Mouse (Mus musculus): Measurements from ENCODE around the gene Tal1. TPM values are rescaled to one million over a fixed set of nuclear protein-coding genes. Genes with fewer than 3 reads are reported as not detected.

Gene Tal1
- polyA plus RNA-seq (2015; fragmentation: Nextera tagmentation; extraction: Ambion mirVana), result 0.48 and 0.60 TPM in 2 replicates

- H3K9ac ChIP-seq (replicated peaks), result peak within 1 kb of the TSS; percentile 18
- peaks cover 23% of the 10 kb centered on the region for H3K4me1 ChIP-seq
- H3K27me3 ChIP-seq, result peaks cover 78% of the 10 kb centered on the region
- WGBS, result 1% methylated on average over 60 of the region's 60 CpGs
- no peaks in the 10 kb centered on the region for H3K36me3 ChIP-seq
- ATAC-seq (replicated peaks), result peak; percentile 17; the same call in 1 of the 2 replicates
- no peak within 1 kb of the TSS for H3K27ac ChIP-seq (replicated peaks)
- peak within 1 kb of the TSS; percentile 49 for H3K4me2 ChIP-seq (replicated peaks)
- H3K9me3 ChIP-seq, result no peaks in the 10 kb centered on the region
- peak within 1 kb of the TSS; percentile 29 for H3K4me3 ChIP-seq
These were observed at the start of gene Tal1 for GRCm38 (mm10) chr4:115056371-115056920. Tal1 (plus strand) TSS chr4:115056426.

- H3K9me3 ChIP-seq, result no peaks in the 10 kb centered on the region
- H3K36me3 ChIP-seq, result peaks cover 6% of the 10 kb centered on the region
- WGBS, result 91% methylated on average over 3 of the region's 3 CpGs
- no peaks in the 10 kb centered on the region for H3K4me1 ChIP-seq
- ATAC-seq (replicated peaks), result no peak
- H3K4me2 ChIP-seq (replicated peaks), result no peak overlapping the region
- no peak overlapping the region for H3K9ac ChIP-seq (replicated peaks)
- no peak overlapping the region for H3K27ac ChIP-seq (replicated peaks)
- H3K27me3 ChIP-seq, result no peaks in the 10 kb centered on the region
- H3K4me3 ChIP-seq, result no peak overlapping the region
These were observed 42.0 kb upstream of the Tal1 start for GRCm38 (mm10) chr4:115014276-115014675.

GRCm38 (mm10) chr4:115019997-115020396, 36.2 kb upstream of the Tal1 start:
- no peaks in the 10 kb centered on the region for H3K4me1 ChIP-seq
- ATAC-seq (replicated peaks), result no peak
- H3K4me3 ChIP-seq, result no peak overlapping the region
- H3K36me3 ChIP-seq, result peaks cover 13% of the 10 kb centered on the region
- H3K27ac ChIP-seq (replicated peaks), result no peak overlapping the region
- H3K4me2 ChIP-seq (replicated peaks), result no peak overlapping the region
- WGBS, result 96% methylated on average over 3 of the region's 3 CpGs
- H3K27me3 ChIP-seq, result no peaks in the 10 kb centered on the region
- H3K9me3 ChIP-seq, result no peaks in the 10 kb centered on the region
- H3K9ac ChIP-seq (replicated peaks), result no peak overlapping the region

GRCm38 (mm10) chr4:115035043-115035442, 21.2 kb upstream of the Tal1 start:
- no peaks in the 10 kb centered on the region for H3K9me3 ChIP-seq
- H3K4me2 ChIP-seq (replicated peaks), result no peak overlapping the region
- H3K4me3 ChIP-seq, result no peak overlapping the region
- H3K27ac ChIP-seq (replicated peaks), result no peak overlapping the region
- H3K27me3 ChIP-seq, result no peaks in the 10 kb centered on the region
- no peaks in the 10 kb centered on the region; the same call in 1 of the 2 replicates for H3K36me3 ChIP-seq
- no peak for ATAC-seq (replicated peaks)
- H3K9ac ChIP-seq (replicated peaks), result no peak overlapping the region
- WGBS, result 74% methylated on average over 6 of the region's 6 CpGs
- H3K4me1 ChIP-seq, result no peaks in the 10 kb centered on the region

DNA sequence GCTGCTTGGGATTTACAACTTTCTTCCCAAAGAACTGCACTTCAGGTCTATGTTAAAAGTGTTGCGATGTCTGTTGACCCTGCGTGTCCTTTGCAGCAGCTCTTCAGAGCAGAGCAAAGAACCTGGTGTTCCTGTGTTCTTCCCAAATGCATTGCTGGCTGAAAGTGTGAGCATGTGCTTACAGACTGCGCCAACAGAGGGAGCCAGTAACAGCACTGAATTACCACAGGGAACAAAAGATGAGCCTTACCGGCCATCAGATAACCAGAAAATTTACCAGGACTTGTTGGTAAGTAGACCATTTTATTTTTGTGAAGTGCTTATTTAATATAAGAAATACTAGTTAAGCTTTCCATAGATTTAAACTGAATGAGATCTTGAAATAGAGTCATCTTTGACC, 18.0 kb upstream of the Tal1 start:
- Histone ChIP-seq H3K9me3 (no peaks in the 10 kb centered on the region), H3K9ac (replicated peaks) (no peak overlapping the region), H3K36me3 (peaks cover 6% of the 10 kb centered on the region), H3K4me3 (no peak overlapping the region), H3K4me1 (no peaks in the 10 kb centered on the region), H3K4me2 (replicated peaks) (no peak overlapping the region), H3K27me3 (no peaks in the 10 kb centered on the region), H3K27ac (replicated peaks) (no peak overlapping the region)
- WGBS, result 31% methylated on average over 4 of the region's 4 CpGs
- ATAC-seq (replicated peaks), result no peak

- H3K4me2 ChIP-seq (replicated peaks), result no peak overlapping the region
- no peak overlapping the region for H3K9ac ChIP-seq (replicated peaks)
- no peak overlapping the region for H3K27ac ChIP-seq (replicated peaks)
- H3K36me3 ChIP-seq, result peaks cover 6% of the 10 kb centered on the region; the same call in 1 of the 2 replicates
- H3K4me3 ChIP-seq, result no peak overlapping the region
- WGBS, result 84% methylated on average over 3 of the region's 3 CpGs
- H3K27me3 ChIP-seq, result peaks cover 15% of the 10 kb centered on the region
- no peak for ATAC-seq (replicated peaks)
- H3K9me3 ChIP-seq, result no peaks in the 10 kb centered on the region
- H3K4me1 ChIP-seq, result no peaks in the 10 kb centered on the region
These were observed 10.6 kb upstream of the Tal1 start for GRCm38 (mm10) chr4:115045621-115046020.

GRCm38 (mm10) chr4:115047750-115048149, 8.5 kb upstream of the Tal1 start:
- ATAC-seq (replicated peaks), result no peak
- 3% methylated on average over 5 of the region's 5 CpGs for WGBS
- Histone ChIP-seq H3K27me3 (peaks cover 37% of the 10 kb centered on the region), H3K27ac (replicated peaks) (no peak overlapping the region), H3K4me3 (no peak overlapping the region), H3K36me3 (no peaks in the 10 kb centered on the region), H3K9me3 (no peaks in the 10 kb centered on the region), H3K4me1 (peaks cover 5% of the 10 kb centered on the region), H3K9ac (replicated peaks) (no peak overlapping the region), H3K4me2 (replicated peaks) (no peak overlapping the region)

DNA sequence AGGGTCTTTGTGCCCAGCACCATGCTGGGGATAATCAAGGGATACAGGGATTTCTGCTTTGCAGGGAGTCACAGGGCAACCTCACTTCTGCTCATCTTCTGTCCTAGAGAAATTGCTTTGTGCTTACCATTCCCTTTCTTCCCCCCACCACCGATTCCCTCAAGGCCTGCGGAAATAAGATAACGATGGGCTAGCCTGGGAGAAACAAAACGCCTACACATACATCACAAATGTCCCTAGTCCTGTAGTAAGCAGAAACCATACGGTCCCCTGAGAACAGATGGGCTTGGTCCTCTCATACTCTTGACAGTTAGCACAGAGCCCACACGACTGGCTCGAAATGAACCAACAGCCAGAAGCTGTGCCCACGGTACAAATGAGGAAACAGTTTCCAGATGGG, 8.0 kb upstream of the Tal1 start:
- no peak for ATAC-seq (replicated peaks)

GRCm38 (mm10) chr4:115051245-115051644, 5.0 kb upstream of the Tal1 start:
- H3K27ac ChIP-seq (replicated peaks), result no peak overlapping the region
- WGBS, result 79% methylated on average over 5 of the region's 5 CpGs
- no peak for ATAC-seq (replicated peaks)
- no peak overlapping the region for H3K9ac ChIP-seq (replicated peaks)
- H3K9me3 ChIP-seq, result no peaks in the 10 kb centered on the region
- no peak overlapping the region for H3K4me2 ChIP-seq (replicated peaks)
- H3K36me3 ChIP-seq, result no peaks in the 10 kb centered on the region
- H3K4me3 ChIP-seq, result no peak overlapping the region
- H3K27me3 ChIP-seq, result peaks cover 66% of the 10 kb centered on the region
- peaks cover 7% of the 10 kb centered on the region for H3K4me1 ChIP-seq

More for the DNA sequence above, 8.0 kb upstream of the Tal1 start:
- H3K36me3 ChIP-seq, result no peaks in the 10 kb centered on the region
- H3K9ac ChIP-seq (replicated peaks), result no peak overlapping the region
- peaks cover 41% of the 10 kb centered on the region for H3K27me3 ChIP-seq
- H3K4me3 ChIP-seq, result no peak overlapping the region
- no peak overlapping the region for H3K27ac ChIP-seq (replicated peaks)
- peaks cover 6% of the 10 kb centered on the region for H3K4me1 ChIP-seq
- no peaks in the 10 kb centered on the region for H3K9me3 ChIP-seq
- WGBS, result 72% methylated on average over 8 of the region's 8 CpGs
- no peak overlapping the region for H3K4me2 ChIP-seq (replicated peaks)

GRCm38 (mm10) chr4:115052343-115053005, 3.8 kb upstream of the Tal1 start:
- Histone ChIP-seq H3K9ac (replicated peaks) (no peak overlapping the region), H3K4me3 (0 out of 2 replicates have a peak overlapping the region, but pooled peaks have one; percentile 6), H3K9me3 (no peaks in the 10 kb centered on the region), H3K27ac (replicated peaks) (no peak overlapping the region), H3K27me3 (peaks cover 69% of the 10 kb centered on the region), H3K36me3 (no peaks in the 10 kb centered on the region), H3K4me2 (replicated peaks) (peak overlapping the region; percentile 12), H3K4me1 (peaks cover 17% of the 10 kb centered on the region)
- under 1% methylated on average over 36 of the region's 36 CpGs for WGBS
- ATAC-seq (replicated peaks), result no peak; the same call in 1 of the 2 replicates

- Histone ChIP-seq H3K36me3 (no peaks in the 10 kb centered on the region), H3K4me2 (replicated peaks) (no peak overlapping the region), H3K27me3 (peaks cover 78% of the 10 kb centered on the region), H3K4me1 (peaks cover 23% of the 10 kb centered on the region), H3K4me3 (no peak overlapping the region), H3K9me3 (no peaks in the 10 kb centered on the region), H3K9ac (replicated peaks) (no peak overlapping the region), H3K27ac (replicated peaks) (no peak overlapping the region)
- WGBS, result 12% methylated on average over 2 of the region's 2 CpGs
- ATAC-seq (replicated peaks), result no peak
These were observed 1.2 kb upstream of the Tal1 start for GRCm38 (mm10) chr4:115055044-115055443.

DNA sequence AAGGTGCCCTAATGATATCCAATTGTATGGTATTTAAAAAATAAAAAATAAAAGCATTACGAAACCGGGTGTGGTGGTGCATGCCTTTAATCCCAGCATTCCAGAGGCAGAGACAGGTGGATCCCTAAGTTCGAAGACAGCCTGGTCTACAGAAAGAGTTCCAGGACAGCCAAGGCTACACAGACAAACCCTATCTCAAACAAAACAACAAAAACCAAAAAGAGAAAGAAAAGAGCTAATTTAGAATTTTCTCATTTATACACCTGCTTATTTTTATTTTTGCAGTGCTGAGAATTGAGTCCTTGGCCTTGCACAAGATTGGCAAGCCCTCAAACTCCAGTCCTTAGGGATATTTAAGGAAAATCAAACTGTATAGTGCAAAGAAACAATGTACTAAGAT, 535 bp upstream of the Tal1 start:
- WGBS, result 20% methylated on average over 3 of the region's 3 CpGs
- Histone ChIP-seq H3K36me3 (no peaks in the 10 kb centered on the region), H3K9me3 (no peaks in the 10 kb centered on the region), H3K4me1 (peaks cover 23% of the 10 kb centered on the region), H3K9ac (replicated peaks) (no peak overlapping the region), H3K4me2 (replicated peaks) (no peak overlapping the region), H3K27ac (replicated peaks) (no peak overlapping the region), H3K4me3 (no peak overlapping the region), H3K27me3 (peaks cover 78% of the 10 kb centered on the region)
- ATAC-seq (replicated peaks), result no peak

Data from forebrain, embryonic 15.5 days (tissue).